Mouse (Mus musculus): ENCODE results near the gene Slc50a1. TPM values are rescaled to one million over a fixed set of nuclear protein-coding genes. Genes with fewer than 3 reads are reported as not detected.

Slc50a1 gene
- polyA plus RNA-seq, 1 experiment from 2014 or later = 19.6 TPM

DNA sequence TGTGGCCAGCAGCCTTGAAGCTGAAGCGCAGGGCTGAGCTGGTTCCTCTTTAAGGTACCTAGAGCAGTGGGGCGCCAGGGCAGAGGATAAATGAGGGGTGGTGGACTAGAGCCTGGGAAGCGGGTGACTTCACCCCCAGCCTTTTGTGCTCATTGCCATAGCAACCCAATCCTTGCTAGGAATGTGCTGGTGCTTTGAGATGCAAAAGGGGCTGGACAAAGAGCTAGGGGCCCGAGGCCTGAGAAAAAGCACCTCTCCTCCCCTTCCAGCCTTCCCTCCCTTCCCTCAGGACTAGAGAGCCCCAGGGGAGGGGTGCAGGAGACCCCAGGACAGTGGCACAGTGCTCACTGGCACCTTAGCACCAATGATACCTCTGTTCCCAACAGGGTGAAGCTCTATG lies 44.5 kb downstream of the Slc50a1 start:
- Histone ChIP-seq H3K36me3 (replicated peaks; ENCODE audit: insufficient read depth, low read length) (no peaks in the 10 kb centered on the region), H3K4me3 (ENCODE audit: low read depth, low read length) (no peak overlapping the region), H3K27me3 (ENCODE audit: insufficient read depth, low read length) (peaks cover 39% of the 10 kb centered on the region), H3K9ac (replicated peaks) (no peak overlapping the region), H3K4me2 (ENCODE audit: low read depth, low read length) (no peak overlapping the region), H3K9me3 (ENCODE audit: low read length) (no peaks in the 10 kb centered on the region), H3K4me1 (ENCODE audit: insufficient read depth) (peaks cover 10% of the 10 kb centered on the region), H3K27ac (ENCODE audit: low read depth) (no peak overlapping the region)
- no peak for DNase-seq
- 44% methylated on average over 4 of the region's 4 CpGs for WGBS (ENCODE audit: insufficient replicate concordance)
- ATAC-seq = no peak
- TF ChIP-seq EP300 (IDR thresholded peaks at IDR 0.05; ENCODE audit: low read depth) (no peak), CTCF (IDR thresholded peaks at IDR 0.05; ENCODE audit: low read depth) (no peak)

DNA sequence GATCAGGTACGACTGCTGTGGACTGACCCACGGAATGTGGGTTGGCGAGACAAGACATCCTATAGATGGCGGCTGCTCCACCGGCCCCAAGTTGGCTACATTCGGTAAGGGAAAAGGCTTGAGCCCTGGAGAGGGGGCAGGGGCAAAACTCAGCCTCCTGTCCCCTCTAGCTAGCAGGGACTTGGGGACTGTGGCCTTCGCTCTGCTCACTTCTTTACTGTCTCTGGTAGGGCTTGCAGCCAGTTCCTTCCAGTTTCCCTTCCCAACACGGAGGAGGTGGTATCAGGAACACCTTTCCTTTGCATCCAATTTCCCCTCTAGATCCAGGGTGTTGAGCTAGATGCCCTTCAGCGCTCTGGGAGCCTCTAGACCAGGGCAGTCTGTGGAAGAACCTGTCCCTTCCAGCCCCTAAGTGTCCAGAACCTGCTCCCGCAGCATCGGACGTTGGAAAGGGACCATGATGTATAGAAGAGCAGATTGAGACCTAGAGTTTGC lies 45.0 kb downstream of the Slc50a1 start:
- no peak overlapping the region for H3K4me2 ChIP-seq (ENCODE audit: low read depth, low read length)
- no peak overlapping the region for H3K27ac ChIP-seq (ENCODE audit: low read depth)
- H3K36me3 ChIP-seq (replicated peaks; ENCODE audit: insufficient read depth, low read length) = no peaks in the 10 kb centered on the region
- no peak for TF ChIP-seq EP300 (IDR thresholded peaks at IDR 0.05; ENCODE audit: low read depth)
- no peak for TF ChIP-seq CTCF (IDR thresholded peaks at IDR 0.05; ENCODE audit: low read depth)
- H3K9ac ChIP-seq (replicated peaks) = no peak overlapping the region
- H3K27me3 ChIP-seq (ENCODE audit: insufficient read depth, low read length) = peaks cover 35% of the 10 kb centered on the region
- no peak for ATAC-seq
- H3K4me3 ChIP-seq (ENCODE audit: low read depth, low read length) = no peak overlapping the region
- WGBS (ENCODE audit: insufficient replicate concordance) = 59% methylated on average over 12 of the region's 12 CpGs
- DNase-seq = no peak
- peaks cover 10% of the 10 kb centered on the region for H3K4me1 ChIP-seq (ENCODE audit: insufficient read depth)
- no peaks in the 10 kb centered on the region for H3K9me3 ChIP-seq (ENCODE audit: low read length)

DNA sequence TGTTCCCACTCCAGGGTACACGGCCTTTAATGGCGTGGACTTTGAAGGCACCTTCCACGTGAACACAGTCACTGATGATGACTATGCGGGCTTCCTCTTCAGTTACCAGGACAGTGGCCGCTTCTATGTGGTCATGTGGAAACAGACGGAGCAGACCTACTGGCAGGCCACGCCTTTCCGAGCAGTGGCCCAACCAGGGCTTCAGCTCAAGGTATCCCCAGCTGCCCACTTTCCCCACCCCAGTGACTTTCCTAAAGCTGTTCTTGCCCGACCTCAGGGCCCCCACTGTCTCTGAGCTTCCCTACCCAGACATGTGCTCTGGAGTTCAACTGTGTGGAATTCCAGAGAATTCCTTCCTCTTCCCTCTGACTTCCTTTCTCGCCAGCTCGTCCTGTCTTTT lies 45.6 kb downstream of the Slc50a1 start:
- 70% methylated on average over 11 of the region's 11 CpGs for WGBS (ENCODE audit: insufficient replicate concordance)
- no peak for DNase-seq
- H3K27me3 ChIP-seq (ENCODE audit: insufficient read depth, low read length) = peaks cover 32% of the 10 kb centered on the region

DNA sequence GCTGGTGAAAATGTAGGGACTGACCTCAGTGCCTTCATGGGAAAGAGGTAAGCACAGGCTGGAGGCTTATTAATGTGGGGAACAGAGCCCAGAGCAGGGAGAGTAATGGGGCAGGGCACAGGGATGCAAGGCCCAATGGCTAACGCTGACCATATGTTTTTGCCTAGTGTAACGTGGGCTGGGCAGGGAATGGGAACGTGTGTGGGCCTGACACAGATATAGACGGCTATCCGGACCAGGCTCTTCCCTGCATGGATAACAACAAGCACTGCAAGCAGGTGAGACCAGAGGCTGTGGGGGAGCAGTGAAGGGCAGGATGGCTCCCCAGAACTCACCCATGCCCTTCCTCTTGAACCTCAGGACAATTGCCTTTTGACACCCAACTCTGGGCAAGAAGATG lies 49.2 kb downstream of the Slc50a1 start:
- Histone ChIP-seq H3K36me3 (replicated peaks; ENCODE audit: insufficient read depth, low read length) (no peaks in the 10 kb centered on the region), H3K4me1 (ENCODE audit: insufficient read depth) (no peaks in the 10 kb centered on the region), H3K4me2 (ENCODE audit: low read depth, low read length) (no peak overlapping the region), H3K9ac (replicated peaks) (no peak overlapping the region), H3K9me3 (ENCODE audit: low read length) (no peaks in the 10 kb centered on the region), H3K4me3 (ENCODE audit: low read depth, low read length) (no peak overlapping the region), H3K27ac (ENCODE audit: low read depth) (no peak overlapping the region), H3K27me3 (ENCODE audit: insufficient read depth, low read length) (peaks cover 14% of the 10 kb centered on the region)
- TF ChIP-seq EP300 (IDR thresholded peaks at IDR 0.05; ENCODE audit: low read depth) (no peak), CTCF (IDR thresholded peaks at IDR 0.05; ENCODE audit: low read depth) (no peak)
- ATAC-seq (no peak), DNase-seq (no peak)
- WGBS (ENCODE audit: insufficient replicate concordance) = 84% methylated on average over 5 of the region's 5 CpGs

More for the DNA sequence above, 45.6 kb downstream of the Slc50a1 start:
- Histone ChIP-seq H3K4me2 (ENCODE audit: low read depth, low read length) (no peak overlapping the region), H3K4me3 (ENCODE audit: low read depth, low read length) (no peak overlapping the region), H3K4me1 (ENCODE audit: insufficient read depth) (peaks cover 10% of the 10 kb centered on the region), H3K27ac (ENCODE audit: low read depth) (no peak overlapping the region), H3K36me3 (replicated peaks; ENCODE audit: insufficient read depth, low read length) (no peaks in the 10 kb centered on the region), H3K9me3 (ENCODE audit: low read length) (no peaks in the 10 kb centered on the region), H3K9ac (replicated peaks) (no peak overlapping the region)
- ATAC-seq = no peak
- no peak for TF ChIP-seq EP300 (IDR thresholded peaks at IDR 0.05; ENCODE audit: low read depth)
- no peak for TF ChIP-seq CTCF (IDR thresholded peaks at IDR 0.05; ENCODE audit: low read depth)

DNA sequence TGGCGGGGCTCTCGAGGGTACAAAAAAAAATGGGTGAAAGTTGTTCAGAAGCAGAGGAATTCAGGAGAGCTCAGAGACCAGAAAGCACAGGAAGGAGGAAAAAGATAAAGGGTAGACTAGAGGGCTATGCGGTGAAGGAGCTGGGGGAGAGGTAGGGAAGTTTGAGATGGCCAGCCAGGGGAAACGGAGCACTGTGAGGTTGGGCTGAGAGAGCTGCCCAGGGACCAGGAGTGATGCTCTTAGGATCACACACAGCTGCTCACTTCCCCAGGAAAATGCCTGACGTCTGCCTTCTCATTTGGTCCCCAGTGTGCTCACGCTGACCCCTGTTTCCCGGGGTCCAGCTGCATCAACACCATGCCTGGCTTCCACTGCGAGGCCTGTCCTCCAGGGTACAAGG lies 50.8 kb downstream of the Slc50a1 start:
- ATAC-seq = no peak
- H3K9ac ChIP-seq (replicated peaks) = no peak overlapping the region
- no peak overlapping the region for H3K27ac ChIP-seq (ENCODE audit: low read depth)
- H3K36me3 ChIP-seq (replicated peaks; ENCODE audit: insufficient read depth, low read length) = no peaks in the 10 kb centered on the region
- TF ChIP-seq CTCF (IDR thresholded peaks at IDR 0.05; ENCODE audit: low read depth) = no peak
- TF ChIP-seq EP300 (IDR thresholded peaks at IDR 0.05; ENCODE audit: low read depth) = no peak
- H3K27me3 ChIP-seq (ENCODE audit: insufficient read depth, low read length) = peaks cover 8% of the 10 kb centered on the region; the same call in 1 of the 2 replicates
- peaks cover 5% of the 10 kb centered on the region for H3K4me1 ChIP-seq (ENCODE audit: insufficient read depth)
- DNase-seq = no peak
- no peak overlapping the region for H3K4me3 ChIP-seq (ENCODE audit: low read depth, low read length)
- no peak overlapping the region for H3K4me2 ChIP-seq (ENCODE audit: low read depth, low read length)
- WGBS (ENCODE audit: insufficient replicate concordance) = 30% methylated on average over 8 of the region's 8 CpGs
- no peaks in the 10 kb centered on the region for H3K9me3 ChIP-seq (ENCODE audit: low read length)

DNA sequence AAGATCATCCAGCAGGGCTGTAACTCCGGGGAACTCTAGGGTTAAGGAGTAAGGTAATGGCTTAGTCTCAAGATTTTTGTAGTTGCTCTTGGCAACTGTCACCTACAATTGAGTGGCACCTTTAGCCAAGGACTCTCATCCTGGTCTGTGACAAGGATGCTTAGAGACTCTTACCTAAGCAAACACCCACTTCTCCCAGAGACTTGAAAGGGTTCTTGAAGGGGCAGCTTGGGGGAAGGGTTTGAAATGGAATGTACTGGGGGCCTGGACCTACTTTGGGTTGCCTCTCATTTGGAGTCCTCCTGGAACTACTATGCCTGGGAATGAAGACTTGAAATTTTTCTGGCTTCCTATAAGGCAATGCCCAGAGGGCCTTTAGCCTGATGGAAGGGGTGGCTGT lies 52.1 kb downstream of the Slc50a1 start:
- H3K27ac ChIP-seq (ENCODE audit: low read depth) = no peak overlapping the region
- H3K4me3 ChIP-seq (ENCODE audit: low read depth, low read length) = no peak overlapping the region
- H3K4me1 ChIP-seq (ENCODE audit: insufficient read depth) = peaks cover 9% of the 10 kb centered on the region
- ATAC-seq (no peak), DNase-seq (no peak)
- no peak overlapping the region for H3K9ac ChIP-seq (replicated peaks)
- H3K27me3 ChIP-seq (ENCODE audit: insufficient read depth, low read length) = peaks cover 8% of the 10 kb centered on the region; the same call in 1 of the 2 replicates
- TF ChIP-seq CTCF (IDR thresholded peaks at IDR 0.05; ENCODE audit: low read depth) (no peak), EP300 (IDR thresholded peaks at IDR 0.05; ENCODE audit: low read depth) (no peak)
- H3K9me3 ChIP-seq (ENCODE audit: low read length) = no peaks in the 10 kb centered on the region
- no peak overlapping the region for H3K4me2 ChIP-seq (ENCODE audit: low read depth, low read length)
- H3K36me3 ChIP-seq (replicated peaks; ENCODE audit: insufficient read depth, low read length) = no peaks in the 10 kb centered on the region
- WGBS (ENCODE audit: insufficient replicate concordance) = 79% methylated on average over 1 of the region's 1 CpGs

MicroRNAs encoded within 50 kb of the gene (microRNA counts, 519-probe panel; counts per million panel counts)
- microRNA mmu-miR-92b = not detected

Small RNA genes within 50 kb of the gene (microRNA-seq; reads per million reads assigned to microRNA genes)
- gene Mir92b = 13.8 reads per million, percentile 23 among the genes with 10 or more reads in this experiment

Other genes with a start within 250 kb of the Slc50a1 start
- 2.4 and 2.5 TPM in 2 replicates for gene Rusc1, start 177.3 kb downstream of the Slc50a1 start, polyA plus RNA-seq (2015; fragmentation: Nextera tagmentation; extraction: Ambion mirVana)
- gene Gm43738, start 169.5 kb downstream of the Slc50a1 start, polyA plus RNA-seq (2015; fragmentation: Nextera tagmentation; extraction: Ambion mirVana) = not detected in 2 replicates
- 75.8 and 82.2 TPM in 2 replicates for gene Fdps, start 168.6 kb downstream of the Slc50a1 start, polyA plus RNA-seq (2015; fragmentation: Nextera tagmentation; extraction: Ambion mirVana)
- 18.6 and 27.8 TPM in 2 replicates for gene Pklr, start 134.4 kb downstream of the Slc50a1 start, polyA plus RNA-seq (2015; fragmentation: Nextera tagmentation; extraction: Ambion mirVana)
- gene Hcn3, start 110.4 kb downstream of the Slc50a1 start, polyA plus RNA-seq (2015; fragmentation: Nextera tagmentation; extraction: Ambion mirVana) = 0.19 and 0.49 TPM in 2 replicates
- gene Clk2, start 105.8 kb downstream of the Slc50a1 start, polyA plus RNA-seq (2015; fragmentation: Nextera tagmentation; extraction: Ambion mirVana) = 5.0 and 5.7 TPM in 2 replicates
- 50.1 and 52.2 TPM in 2 replicates for gene Scamp3, start 93.1 kb downstream of the Slc50a1 start, polyA plus RNA-seq (2015; fragmentation: Nextera tagmentation; extraction: Ambion mirVana)
- 1.4 and 2.1 TPM in 2 replicates for gene Fam189b, start 87.4 kb downstream of the Slc50a1 start, polyA plus RNA-seq (2015; fragmentation: Nextera tagmentation; extraction: Ambion mirVana)
- 25.8 and 26.3 TPM in 2 replicates for gene Gba, start 67.6 kb downstream of the Slc50a1 start, polyA plus RNA-seq (2015; fragmentation: Nextera tagmentation; extraction: Ambion mirVana)
- gene Thbs3, start 55.4 kb downstream of the Slc50a1 start, polyA plus RNA-seq (2015; fragmentation: Nextera tagmentation; extraction: Ambion mirVana) = 1.3 and 1.8 TPM in 2 replicates
- gene Mtx1, start 43.5 kb downstream of the Slc50a1 start, polyA plus RNA-seq (2015; fragmentation: Nextera tagmentation; extraction: Ambion mirVana) = 105 and 111 TPM in 2 replicates
- 0.40 and 0.56 TPM in 2 replicates for gene Muc1, start 41.5 kb downstream of the Slc50a1 start, polyA plus RNA-seq (2015; fragmentation: Nextera tagmentation; extraction: Ambion mirVana)
- 141 TPM in 2 replicates for gene Krtcap2, start 24.6 kb downstream of the Slc50a1 start, polyA plus RNA-seq (2015; fragmentation: Nextera tagmentation; extraction: Ambion mirVana)
- gene Trim46, start 24.3 kb downstream of the Slc50a1 start, polyA plus RNA-seq (2015; fragmentation: Nextera tagmentation; extraction: Ambion mirVana) = 0.06 and 0.21 TPM in 2 replicates
- gene Dpm3, start 11.2 kb downstream of the Slc50a1 start, polyA plus RNA-seq (2015; fragmentation: Nextera tagmentation; extraction: Ambion mirVana) = 63.2 and 73.2 TPM in 2 replicates
- 22.1 and 27.8 TPM in 2 replicates for gene Efna1, start 10.6 kb upstream of the Slc50a1 start, polyA plus RNA-seq (2015; fragmentation: Nextera tagmentation; extraction: Ambion mirVana)
- not detected in 2 replicates for gene Efna3, start 52.4 kb upstream of the Slc50a1 start, polyA plus RNA-seq (2015; fragmentation: Nextera tagmentation; extraction: Ambion mirVana)
- gene Efna4, start 67.5 kb upstream of the Slc50a1 start, polyA plus RNA-seq (2015; fragmentation: Nextera tagmentation; extraction: Ambion mirVana) = 0.36 and 0.56 TPM in 2 replicates
- gene Adam15, start 79.4 kb upstream of the Slc50a1 start, polyA plus RNA-seq (2015; fragmentation: Nextera tagmentation; extraction: Ambion mirVana) = 9.1 and 9.2 TPM in 2 replicates
- 0.05 TPM in 1 of 2 replicates, not detected in the other for gene Dcst2, start 91.4 kb upstream of the Slc50a1 start, polyA plus RNA-seq (2015; fragmentation: Nextera tagmentation; extraction: Ambion mirVana)
- gene Dcst1, start 94.7 kb upstream of the Slc50a1 start, polyA plus RNA-seq (2015; fragmentation: Nextera tagmentation; extraction: Ambion mirVana) = 0.13 and 0.15 TPM in 2 replicates
- gene Zbtb7b, start 124.2 kb upstream of the Slc50a1 start, polyA plus RNA-seq (2015; fragmentation: Nextera tagmentation; extraction: Ambion mirVana) = 4.1 and 4.7 TPM in 2 replicates
- gene Lenep, start 132.2 kb upstream of the Slc50a1 start, polyA plus RNA-seq (2015; fragmentation: Nextera tagmentation; extraction: Ambion mirVana) = not detected in 2 replicates
- gene Flad1, start 141.3 kb upstream of the Slc50a1 start, polyA plus RNA-seq (2015; fragmentation: Nextera tagmentation; extraction: Ambion mirVana) = 18.8 and 20.0 TPM in 2 replicates
- 130 and 141 TPM in 2 replicates for gene Cks1b, start 147.8 kb upstream of the Slc50a1 start, polyA plus RNA-seq (2015; fragmentation: Nextera tagmentation; extraction: Ambion mirVana)
- 23.8 and 24.7 TPM in 2 replicates for gene Shc1, start 147.9 kb upstream of the Slc50a1 start, polyA plus RNA-seq (2015; fragmentation: Nextera tagmentation; extraction: Ambion mirVana)
- gene Pygo2, start 159.6 kb upstream of the Slc50a1 start, polyA plus RNA-seq (2015; fragmentation: Nextera tagmentation; extraction: Ambion mirVana) = 5.9 and 6.9 TPM in 2 replicates
- 9.4 and 9.8 TPM in 2 replicates for gene Pbxip1, start 166.1 kb upstream of the Slc50a1 start, polyA plus RNA-seq (2015; fragmentation: Nextera tagmentation; extraction: Ambion mirVana)
- gene Pmvk, start 184.0 kb upstream of the Slc50a1 start, polyA plus RNA-seq (2015; fragmentation: Nextera tagmentation; extraction: Ambion mirVana) = 13.4 and 13.8 TPM in 2 replicates
- 0.04 TPM in 2 replicates for gene Kcnn3, start 249.6 kb upstream of the Slc50a1 start, polyA plus RNA-seq (2015; fragmentation: Nextera tagmentation; extraction: Ambion mirVana)